Mouse (Mus musculus) stomach, embryonic 14.5 days (tissue): ENCODE measurements around the gene Cyp2f2. TPM values are rescaled to one million over a fixed set of nuclear protein-coding genes. Genes with fewer than 3 reads are reported as not detected.

ENCODE experiments used
- microRNA-seq: library from miRNA; unstranded; fragments of <30 nt; microRNA quantifications from one replicate; pipeline ENCODE4, GENCODE M21; 2016
- polyA plus RNA-seq: library from polyadenylated mRNA; unstranded; fragments of >200 nt; fragmentation: Nextera tagmentation; extraction: Ambion mirVana; gene quantifications from 2 replicates; pipeline ENCODE4 v1.2.1, GENCODE M21; 2014

Cyp2f2 gene
- polyA plus RNA-seq, 1 experiment from 2014 or later, result 22.5 TPM

Small RNA genes lying within 50 kb of the gene (microRNA-seq; reads per million reads assigned to microRNA genes)
- gene Mir3101, result 0.78 reads per million

Other genes with a start within 250 kb of the Cyp2f2 start
- gene Cyp2a22, start 180.5 kb upstream of the Cyp2f2 start, polyA plus RNA-seq, result not detected in 2 replicates
- not detected in 2 replicates for gene Cyp2a12, start 90.8 kb upstream of the Cyp2f2 start, polyA plus RNA-seq
- 0.17 TPM in 1 of 2 replicates, not detected in the other for gene Cyp2t4, start 33.8 kb downstream of the Cyp2f2 start, polyA plus RNA-seq
- 39.0 and 42.5 TPM in 2 replicates for gene Egln2, start 46.9 kb downstream of the Cyp2f2 start, polyA plus RNA-seq
- 68.6 and 71.1 TPM in 2 replicates for gene Rab4b, start 59.0 kb downstream of the Cyp2f2 start, polyA plus RNA-seq
- not detected in 2 replicates for gene Gm21983, start 61.2 kb downstream of the Cyp2f2 start, polyA plus RNA-seq
- 2.4 and 6.3 TPM in 2 replicates for gene Mia, start 61.2 kb downstream of the Cyp2f2 start, polyA plus RNA-seq
- 4.2 and 4.5 TPM in 2 replicates for gene BC024978, start 75.9 kb downstream of the Cyp2f2 start, polyA plus RNA-seq
- 260 and 274 TPM in 2 replicates for gene Snrpa, start 76.4 kb downstream of the Cyp2f2 start, polyA plus RNA-seq
- gene Itpkc, start 108.8 kb downstream of the Cyp2f2 start, polyA plus RNA-seq, result 8.5 and 10.8 TPM in 2 replicates
- 19.7 and 20.5 TPM in 2 replicates for gene Coq8b, start 113.1 kb downstream of the Cyp2f2 start, polyA plus RNA-seq
- 15.0 and 16.5 TPM in 2 replicates for gene Numbl, start 138.5 kb downstream of the Cyp2f2 start, polyA plus RNA-seq
- gene Ltbp4, start 217.8 kb downstream of the Cyp2f2 start, polyA plus RNA-seq, result 178 and 189 TPM in 2 replicates
- gene Shkbp1, start 236.1 kb downstream of the Cyp2f2 start, polyA plus RNA-seq, result 41.5 and 41.6 TPM in 2 replicates
- 0.53 and 1.9 TPM in 2 replicates for gene Gm20479, start 237.5 kb downstream of the Cyp2f2 start, polyA plus RNA-seq